Mouse (Mus musculus) cerebellum, adult (tissue): ENCODE measurements at regions not wholly inside any gene's neighbourhood (a gene's known extent, or its start where the extent isn't known, plus 50 kb on each side); places are given as distances from the start of the nearest gene placed in this dataset.
A peak's percentile ranks its signal among the peaks of the same experiment; 100 is the strongest.

ENCODE experiments used
- ATAC-seq: cut with Nextera tagmentation; 2 replicates; pipeline ENCODE4 v1.9.2; 2017; ENCODE audit warnings: mild to moderate bottlenecking, moderate library complexity, mixed read lengths; ENCODE audit not compliant: insufficient number of reproducible peaks, low FRiP score, low TSS enrichment

GRCm38 (mm10) chr3:35027898-35028297 is 377.7 kb downstream of the Sox2 start:
- no peak for ATAC-seq

GRCm38 (mm10) chr3:35029924-35030323 is 379.7 kb downstream of the Sox2 start:
- no peak for ATAC-seq

- no peak for ATAC-seq
These were observed 383.4 kb downstream of the Sox2 start for GRCm38 (mm10) chr3:35033587-35033986.

GRCm38 (mm10) chr3:35035234-35035633 is 385.0 kb downstream of the Sox2 start:
- no peak for ATAC-seq

GRCm38 (mm10) chr3:35043705-35044104 is 393.5 kb downstream of the Sox2 start:
- ATAC-seq, result no peak

GRCm38 (mm10) chr3:35059438-35059837 is 409.2 kb downstream of the Sox2 start:
- ATAC-seq, result no peak

GRCm38 (mm10) chr3:35060042-35060441 is 409.8 kb downstream of the Sox2 start:
- no peak for ATAC-seq

- ATAC-seq, result peak; percentile 84
These were observed 416.6 kb downstream of the Sox2 start for GRCm38 (mm10) chr3:35066824-35067223.

GRCm38 (mm10) chr3:35068586-35068985 is 418.4 kb downstream of the Sox2 start:
- no peak for ATAC-seq

GRCm38 (mm10) chr3:35071046-35071445 is 420.8 kb downstream of the Sox2 start:
- no peak for ATAC-seq

GRCm38 (mm10) chr3:35079887-35080286 is 429.7 kb downstream of the Sox2 start:
- ATAC-seq, result no peak

- ATAC-seq, result no peak
These were observed 434.1 kb downstream of the Sox2 start for GRCm38 (mm10) chr3:35084091-35084867.

- no peak for ATAC-seq
These were observed 438.3 kb downstream of the Sox2 start for GRCm38 (mm10) chr3:35088241-35089080.

GRCm38 (mm10) chr3:35090496-35091133 is 440.4 kb downstream of the Sox2 start:
- no peak for ATAC-seq

GRCm38 (mm10) chr3:35093001-35093400 is 442.8 kb downstream of the Sox2 start:
- ATAC-seq, result no peak

GRCm38 (mm10) chr3:35095221-35095620 is 445.0 kb downstream of the Sox2 start:
- no peak for ATAC-seq

GRCm38 (mm10) chr3:35096381-35096780 is 446.2 kb downstream of the Sox2 start:
- no peak for ATAC-seq

GRCm38 (mm10) chr3:35097766-35098165 is 447.6 kb downstream of the Sox2 start:
- ATAC-seq, result no peak

- ATAC-seq, result no peak
These were observed 449.0 kb downstream of the Sox2 start for GRCm38 (mm10) chr3:35099226-35099625.

GRCm38 (mm10) chr3:35099876-35100420 is 449.7 kb downstream of the Sox2 start:
- ATAC-seq, result no peak

GRCm38 (mm10) chr3:35101286-35101685 is 451.1 kb downstream of the Sox2 start:
- no peak for ATAC-seq
